Mouse (Mus musculus) liver, postnatal 0 days (tissue): ENCODE measurements around the gene Coro2a.
"Not testable (repeated sequence)": the region's sequence is repeated elsewhere in the genome, so short reads cannot be mapped to it uniquely, and the experiment has no call there.

Experiments
- CTCF ChIP-seq: sonication (generic); IDR thresholded peaks from 2 replicates; pipeline ENCODE4 v1.5.1; 2016; ENCODE audit warnings: antibody characterized with exemption, low read depth
- EP300 ChIP-seq: IDR thresholded peaks from 2 replicates; pipeline ENCODE4 v1.6.1; 2016; ENCODE audit warnings: antibody characterized with exemption, low read depth, mild to moderate bottlenecking

DNA sequence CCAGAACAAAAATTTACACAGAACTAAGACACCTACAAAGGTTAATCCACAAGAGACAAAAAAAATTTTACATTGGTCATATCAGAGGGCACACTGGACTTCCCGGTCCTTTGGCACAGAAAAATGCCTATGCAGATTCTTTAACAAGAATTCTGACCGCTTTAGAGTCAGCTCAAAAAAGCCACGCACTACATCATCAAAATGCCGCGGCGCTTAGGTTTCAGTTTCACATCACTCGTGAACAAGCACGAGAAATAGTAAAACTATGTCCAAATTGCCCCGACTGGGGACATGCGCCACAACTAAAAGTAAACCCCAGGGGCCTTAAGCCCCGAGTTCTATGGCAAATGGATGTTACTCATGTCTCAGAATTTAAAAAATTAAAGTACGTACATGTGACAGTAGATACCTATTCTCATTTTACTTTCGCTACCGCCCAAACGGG lies 21.2 kb downstream of the Coro2a start:
- not testable (repeated sequence) for TF ChIP-seq CTCF, EP300
